Mouse (Mus musculus) brain, embryonic 14.5 days (tissue): Measurements from ENCODE around the gene Spice1. TPM values are rescaled to one million over a fixed set of nuclear protein-coding genes. Genes with fewer than 3 reads are reported as not detected.

ENCODE experiments used
- DNase-seq: peaks from one replicate; pipeline ENCODE4 v3.0.0-alpha.2; 2011; ENCODE audit warnings: low read depth
- CTCF ChIP-seq: fragments of 200-500 bp; IDR thresholded peaks from 2 replicates; pipeline ENCODE4 v1.5.1; 2012; ENCODE audit warnings: inconsistent platforms, mild to moderate bottlenecking, moderate library complexity, borderline replicate concordance; ENCODE audit not compliant: insufficient read depth, insufficient read length; ENCODE audit errors: extremely low read depth
- POLR2A ChIP-seq: fragments of 200-500 bp; IDR thresholded peaks from 2 replicates; pipeline ENCODE4 v1.6.1; 2012; ENCODE audit warnings: mild to moderate bottlenecking, inconsistent platforms, borderline replicate concordance; ENCODE audit not compliant: poor library complexity, insufficient read depth, insufficient read length, severe bottlenecking; ENCODE audit errors: extremely low read depth
- polyA plus RNA-seq: library from polyadenylated mRNA; depleted of rRNA; stranded (reverse); fragments of >200 nt; gene quantifications from 2 replicates; pipeline ENCODE4 v1.2.3, GENCODE M21; 2012

The Spice1 gene
- polyA plus RNA-seq, 1 experiment: 16.6 TPM

DNA sequence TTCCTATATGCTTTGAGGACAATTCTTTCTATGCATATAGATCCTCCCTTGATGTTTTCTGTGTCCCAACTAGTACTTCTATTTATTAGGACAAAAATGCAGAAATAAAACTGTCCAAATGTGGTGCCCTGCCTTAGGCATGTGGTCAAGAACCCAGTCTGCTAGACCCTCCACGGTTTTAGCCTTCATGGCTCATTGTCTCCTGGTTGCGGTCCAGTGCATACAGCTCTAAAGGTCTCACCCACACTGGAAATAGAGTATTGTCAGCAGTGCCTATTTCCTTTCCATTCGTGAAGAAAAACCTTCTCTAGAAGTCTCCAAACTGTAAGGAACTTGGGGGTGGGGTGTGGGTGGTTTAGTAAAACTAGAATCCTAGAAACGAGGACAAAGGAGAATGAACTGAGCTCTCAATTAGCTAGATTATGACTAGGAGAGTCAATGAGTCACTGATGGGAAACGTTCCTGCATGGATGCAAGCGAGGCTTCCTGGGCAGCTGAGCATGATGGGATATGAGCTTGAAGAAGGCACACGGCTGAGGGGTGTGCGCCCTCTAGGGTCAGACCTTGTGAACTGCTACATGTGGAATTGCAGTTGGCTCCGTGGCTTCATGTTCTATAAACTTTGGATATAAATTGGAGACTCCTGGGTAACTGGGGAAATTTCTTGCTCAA is 45.1 kb downstream of the Spice1 start:
- TF ChIP-seq POLR2A (no peak), CTCF (peak; percentile 82)
- DNase-seq: peak; percentile 82

DNA sequence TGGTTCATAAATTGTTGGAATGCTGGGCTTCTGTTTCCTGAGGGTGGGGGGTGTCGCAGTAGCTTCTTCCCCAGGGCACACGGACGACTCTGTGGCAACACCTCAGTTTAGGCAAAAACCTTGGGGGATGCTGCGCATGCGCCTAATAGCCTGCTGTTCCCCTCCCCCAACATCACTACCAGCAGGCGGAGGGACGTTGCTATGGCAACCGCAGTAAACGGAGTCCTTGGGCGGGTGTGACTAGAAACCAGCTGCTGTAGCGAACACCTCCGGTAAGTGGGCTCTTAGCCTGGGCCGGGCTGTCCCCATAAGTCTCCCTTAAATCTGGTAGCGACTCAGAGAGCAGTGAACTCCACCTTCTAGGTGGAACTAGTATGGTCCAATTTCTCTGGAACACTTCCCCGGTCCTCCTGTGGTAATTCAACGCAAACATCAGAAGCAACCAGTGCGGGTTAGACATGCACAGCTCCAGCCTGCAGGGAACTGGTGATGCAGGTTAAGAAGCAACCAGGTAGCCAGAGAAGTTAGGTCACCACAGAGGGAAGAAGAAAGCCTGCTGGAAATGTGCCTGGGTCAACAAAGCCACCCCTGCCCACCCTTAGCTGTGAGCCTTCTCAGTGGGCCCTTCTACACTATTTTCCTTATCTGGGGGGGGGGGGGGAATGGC is 47.8 kb downstream of the Spice1 start, which contains the start of gene Cfap44:
TSS of gene Cfap44 (plus strand) at position 220 of the 667 bp plus-strand sequence.
- DNase-seq: peak; percentile 97
- TF ChIP-seq CTCF: no peak
- no peak for TF ChIP-seq POLR2A

GRCm38 (mm10) chr16:44404933-44405332 is 58.0 kb downstream of the Spice1 start:
- TF ChIP-seq POLR2A: no peak
- no peak for TF ChIP-seq CTCF
- no peak for DNase-seq

GRCm38 (mm10) chr16:44407211-44407610 is 60.3 kb downstream of the Spice1 start:
- no peak for DNase-seq
- TF ChIP-seq POLR2A (no peak), CTCF (no peak)

DNA sequence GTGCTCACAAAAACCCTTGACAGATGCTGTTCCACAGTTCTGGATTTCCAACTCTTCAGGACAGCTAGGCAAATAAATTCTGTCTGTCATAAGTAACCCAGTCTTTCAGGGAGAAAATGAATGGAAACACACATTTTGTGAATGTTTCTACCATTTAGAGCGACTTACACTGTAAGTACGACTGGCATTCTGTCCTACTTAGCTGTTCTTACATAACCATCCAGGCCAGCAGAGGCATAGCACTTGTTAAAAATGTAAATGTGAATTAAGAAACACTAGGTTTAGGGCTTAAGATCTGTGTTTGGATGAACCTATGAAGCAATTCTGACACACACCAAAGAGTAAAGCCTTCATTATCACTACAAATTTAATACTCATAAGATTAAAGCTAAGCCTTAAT is 61.4 kb downstream of the Spice1 start:
- no peak for DNase-seq
- no peak for TF ChIP-seq CTCF
- TF ChIP-seq POLR2A: no peak

DNA sequence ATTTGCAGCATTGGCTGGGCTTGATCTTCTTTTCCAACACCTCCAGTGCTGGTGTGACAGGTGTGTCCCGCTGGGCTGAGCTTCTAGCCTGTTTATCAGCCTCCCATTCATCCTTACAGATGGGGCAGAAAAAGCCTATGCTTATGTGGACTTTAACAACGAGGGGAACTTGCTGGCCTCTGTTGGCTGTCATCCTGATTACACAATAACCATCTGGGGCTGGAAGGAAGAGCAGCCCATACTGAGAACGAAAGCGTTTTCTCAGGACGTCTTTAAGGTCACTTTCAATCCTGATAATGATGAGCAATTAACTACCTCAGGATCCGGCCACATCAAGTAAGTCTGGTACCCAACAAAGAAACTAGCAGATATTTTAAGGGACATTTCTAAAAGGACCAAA is 63.3 kb downstream of the Spice1 start:
- peak; percentile 24 for DNase-seq
- TF ChIP-seq CTCF (no peak), POLR2A (no peak)

DNA sequence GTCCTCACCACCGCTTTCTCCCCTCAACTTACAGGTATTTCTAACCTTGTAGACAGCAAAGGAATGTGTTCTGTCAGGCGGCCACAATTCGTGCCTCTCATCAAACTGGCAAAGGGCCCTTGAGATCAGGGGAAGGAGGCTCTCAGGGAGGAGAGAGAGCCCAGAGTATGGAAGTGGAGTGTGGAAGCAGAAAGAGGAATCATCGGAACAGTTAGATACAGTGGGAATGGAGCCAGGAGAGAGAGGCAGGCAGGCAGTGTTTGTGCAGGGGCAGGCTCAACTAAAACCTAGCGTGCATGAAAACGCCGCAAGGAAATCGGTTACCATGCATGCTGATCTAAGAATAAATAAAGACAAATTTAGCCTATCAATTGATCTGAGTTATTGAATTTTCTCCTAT is 70.7 kb downstream of the Spice1 start:
- TF ChIP-seq POLR2A (no peak), CTCF (no peak)
- peak; percentile 22 for DNase-seq

GRCm38 (mm10) chr16:44421735-44422134 is 74.8 kb downstream of the Spice1 start:
- TF ChIP-seq CTCF (no peak), POLR2A (no peak)
- no peak for DNase-seq

- TF ChIP-seq POLR2A (no peak), CTCF (no peak)
- peak; percentile 74 for DNase-seq
These were observed 76.6 kb downstream of the Spice1 start for GRCm38 (mm10) chr16:44423499-44423898.

DNA sequence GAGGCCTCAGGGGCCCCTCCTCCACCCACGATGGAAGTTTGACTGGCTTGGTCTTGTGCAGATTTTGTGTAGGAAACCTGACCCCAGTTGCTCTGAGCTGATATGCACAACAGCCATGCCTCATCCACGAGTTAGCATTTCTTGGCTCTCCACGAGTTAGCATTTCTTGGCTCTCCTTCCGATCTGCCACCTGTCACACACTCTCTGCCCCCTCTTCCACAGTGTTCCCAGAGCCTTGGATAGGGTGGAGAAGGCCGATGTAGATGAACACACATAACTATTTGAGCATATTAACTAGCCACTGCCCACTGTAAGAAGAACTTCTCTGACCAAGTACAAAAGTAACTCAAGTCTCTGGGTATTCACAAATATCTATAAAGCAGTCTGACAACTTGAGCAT is 81.5 kb downstream of the Spice1 start:
- TF ChIP-seq CTCF (no peak), POLR2A (no peak)
- no peak for DNase-seq

DNA sequence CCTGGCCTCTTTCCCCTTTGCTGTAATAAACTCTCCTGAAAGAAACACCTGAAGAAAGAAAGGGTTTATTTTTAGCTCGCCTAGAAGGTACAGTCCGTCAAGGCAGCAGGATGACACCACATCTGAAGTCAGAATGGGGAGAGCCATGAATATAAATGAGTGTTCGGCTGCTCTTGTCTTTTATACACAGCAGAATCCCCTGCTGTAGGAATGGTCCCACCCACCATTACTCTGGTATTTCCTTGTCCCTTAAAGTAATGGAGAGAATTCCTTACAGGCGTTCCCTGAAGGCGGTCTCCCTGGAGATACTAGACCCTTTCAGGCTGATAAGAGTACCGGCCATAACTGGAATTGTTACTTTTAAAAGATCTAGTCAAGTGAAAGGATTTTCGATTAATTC is 83.1 kb downstream of the Spice1 start:
- DNase-seq: peak; percentile 78
- TF ChIP-seq POLR2A: no peak
- no peak for TF ChIP-seq CTCF

DNA sequence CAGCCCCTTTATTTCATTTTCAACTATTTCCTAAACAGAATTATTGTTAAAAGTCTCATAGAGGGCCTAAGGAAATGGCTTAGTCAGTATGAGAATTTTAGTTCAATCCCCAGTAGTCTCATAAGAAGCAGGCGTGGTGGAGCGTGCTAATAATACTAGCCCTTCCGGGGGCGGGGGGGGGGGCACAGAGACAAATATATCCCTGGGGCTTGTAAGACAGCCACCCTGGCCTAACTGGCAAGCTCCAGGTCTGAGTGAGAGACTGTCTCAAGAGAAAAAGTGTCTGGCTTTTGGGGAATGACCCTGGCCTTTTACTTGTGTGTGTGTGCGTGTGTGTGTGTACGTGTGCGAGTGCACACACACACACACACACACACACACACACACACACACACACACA is 88.0 kb downstream of the Spice1 start:
- TF ChIP-seq POLR2A (no peak), CTCF (no peak)

More for the DNA sequence above, 88.0 kb downstream of the Spice1 start:
- DNase-seq: no peak
